Mouse (Mus musculus) common myeloid progenitor, adult 5-6 weeks (primary cell): ENCODE results near the gene Tmem51. TPM values are rescaled to one million over a fixed set of nuclear protein-coding genes. Genes with fewer than 3 reads are reported as not detected.

Source experiments
- ATAC-seq: replicated peaks from 2 replicates; pipeline ENCODE4 v1.8.0; 2016; ENCODE audit warnings: low read depth, mild to moderate bottlenecking, moderate TSS enrichment, inconsistent platforms; ENCODE audit not compliant: poor library complexity, severe bottlenecking
- total RNA-seq: library from RNA; stranded (forward); fragments of 200-1000, 187-1606 nt; gene quantifications from 2 replicates; pipeline ENCODE4 v1.2.3, GENCODE M21; 2017

Gene Tmem51
- total RNA-seq, 1 experiment from 2014 or later: 0.41 TPM

DNA sequence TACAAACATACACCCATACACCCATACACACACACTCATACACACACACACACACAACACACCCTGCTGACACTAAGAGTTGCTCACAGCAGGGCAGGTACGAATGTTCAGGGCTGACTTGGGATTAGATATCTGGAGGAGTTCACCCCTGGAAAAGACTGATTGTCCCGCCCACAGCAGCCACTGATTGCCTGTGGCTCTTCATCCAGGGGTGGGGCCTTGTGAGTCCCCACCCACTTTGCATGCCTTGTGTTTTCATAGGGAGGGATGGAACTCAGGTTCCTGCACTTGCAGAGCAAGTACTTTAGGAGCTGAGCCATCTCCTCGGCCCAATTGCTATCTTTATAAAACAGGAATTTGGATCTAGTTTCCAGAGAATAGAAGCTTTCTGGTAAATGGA lies 102.6 kb downstream of the Tmem51 start:
- ATAC-seq: no peak

Other genes starting within 250 kb of the Tmem51 start
- not detected in 2 replicates for gene Ctrc, start 237.9 kb downstream of the Tmem51 start, total RNA-seq
- gene Efhd2, start 209.4 kb downstream of the Tmem51 start, total RNA-seq: 32.6 and 46.1 TPM in 2 replicates
- gene Fhad1, start 69.2 kb downstream of the Tmem51 start, total RNA-seq: not detected in 2 replicates
- 0.50 and 0.97 TPM in 2 replicates for gene Kazn, start 155.1 kb upstream of the Tmem51 start, total RNA-seq